Mouse (Mus musculus): ENCODE measurements around the gene Nf1. TPM values are rescaled to one million over a fixed set of nuclear protein-coding genes. Genes with fewer than 3 reads are reported as not detected.
A peak's percentile ranks its signal among the peaks of the same experiment; 100 is the strongest.

Gene Nf1
- polyA plus RNA-seq, 1 experiment from 2014 or later: 4.9 TPM

DNA sequence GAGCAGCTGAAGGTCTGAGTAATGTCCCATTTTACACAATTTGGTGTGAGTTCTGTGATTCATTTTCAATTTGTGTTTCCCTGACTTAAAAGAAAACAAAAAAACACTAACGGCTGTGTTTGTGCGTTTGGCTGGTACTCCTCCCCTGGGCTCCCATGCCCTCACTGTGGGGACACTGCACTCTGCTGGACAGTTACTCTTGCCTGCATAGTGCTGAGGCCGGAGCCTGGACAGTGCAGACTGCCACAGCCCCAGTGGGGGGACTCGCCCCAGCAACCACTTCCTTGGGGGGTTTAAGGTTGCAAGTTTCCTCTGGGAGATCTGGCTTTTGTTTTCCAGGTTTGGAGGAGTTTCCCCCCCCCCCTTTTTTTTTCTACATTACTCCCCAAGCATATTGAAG lies 241.2 kb downstream of the Nf1 start:
- 60% methylated on average over 4 of the region's 4 CpGs for WGBS
- H3K9me3 ChIP-seq (ENCODE audit: control insufficient read depth, low read length): no peaks in the 10 kb centered on the region
- DNase-seq (ENCODE audit: low spot score) (no peak), ATAC-seq (replicated peaks; ENCODE audit: low FRiP score) (no peak)
- no peak overlapping the region for H3K4me2 ChIP-seq
- no peak overlapping the region for H3K9ac ChIP-seq (ENCODE audit: low read depth, low read length)
- H3K4me1 ChIP-seq (replicated peaks; ENCODE audit: control insufficient read depth, insufficient read depth, low read length): no peaks in the 10 kb centered on the region
- no peak overlapping the region for H3K4me3 ChIP-seq (ENCODE audit: low read depth, low read length)
- no peaks in the 10 kb centered on the region for H3K27me3 ChIP-seq (replicated peaks; ENCODE audit: control insufficient read depth, insufficient read depth, low read length)
- no peaks in the 10 kb centered on the region for H3K36me3 ChIP-seq (ENCODE audit: control insufficient read depth, insufficient read depth, low read length)
- H3K27ac ChIP-seq (ENCODE audit: low read depth, low read length): no peak overlapping the region

- DNase-seq (ENCODE audit: low spot score) (no peak), ATAC-seq (replicated peaks; ENCODE audit: low FRiP score) (no peak)
- no peaks in the 10 kb centered on the region for H3K36me3 ChIP-seq (ENCODE audit: control insufficient read depth, insufficient read depth, low read length)
- H3K4me2 ChIP-seq: no peak overlapping the region
- no peak overlapping the region for H3K4me3 ChIP-seq (ENCODE audit: low read depth, low read length)
- H3K9ac ChIP-seq (ENCODE audit: low read depth, low read length): no peak overlapping the region
- 81% methylated on average over 6 of the region's 6 CpGs for WGBS
- H3K27ac ChIP-seq (ENCODE audit: low read depth, low read length): no peak overlapping the region
- no peaks in the 10 kb centered on the region for H3K9me3 ChIP-seq (ENCODE audit: control insufficient read depth, low read length)
- H3K4me1 ChIP-seq (replicated peaks; ENCODE audit: control insufficient read depth, insufficient read depth, low read length): no peaks in the 10 kb centered on the region
- H3K27me3 ChIP-seq (replicated peaks; ENCODE audit: control insufficient read depth, insufficient read depth, low read length): no peaks in the 10 kb centered on the region
These were observed 241.8 kb downstream of the Nf1 start for GRCm38 (mm10) chr11:79581257-79581656.

DNA sequence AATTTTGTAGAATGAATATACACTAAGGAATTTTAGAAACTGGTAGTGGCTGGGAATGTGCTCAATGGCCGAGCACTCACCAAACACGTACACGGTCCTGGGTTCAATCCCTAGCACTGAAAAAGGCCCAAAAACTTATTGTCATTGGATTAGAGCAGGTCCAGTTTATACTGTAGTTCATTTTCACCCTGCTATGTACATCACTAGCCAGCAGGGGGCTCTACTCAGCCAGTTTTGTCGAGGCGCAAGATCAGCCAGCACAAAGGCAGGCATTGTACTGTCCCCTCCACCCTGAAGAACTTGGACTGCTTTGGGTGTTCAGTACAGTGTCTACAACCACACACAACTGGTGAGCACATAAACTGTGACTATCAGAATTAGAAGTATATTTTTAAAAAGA lies 244.7 kb downstream of the Nf1 start:
- no peak overlapping the region for H3K9ac ChIP-seq (ENCODE audit: low read depth, low read length)
- H3K27ac ChIP-seq (ENCODE audit: low read depth, low read length): no peak overlapping the region
- no peaks in the 10 kb centered on the region for H3K9me3 ChIP-seq (ENCODE audit: control insufficient read depth, low read length)
- 8% methylated on average over 5 of the region's 5 CpGs for WGBS
- DNase-seq (ENCODE audit: low spot score) (peak; percentile 56), ATAC-seq (replicated peaks; ENCODE audit: low FRiP score) (no peak)
- H3K4me2 ChIP-seq: no peak overlapping the region
- H3K36me3 ChIP-seq (ENCODE audit: control insufficient read depth, insufficient read depth, low read length): no peaks in the 10 kb centered on the region
- H3K4me1 ChIP-seq (replicated peaks; ENCODE audit: control insufficient read depth, insufficient read depth, low read length): no peaks in the 10 kb centered on the region
- H3K27me3 ChIP-seq (replicated peaks; ENCODE audit: control insufficient read depth, insufficient read depth, low read length): peaks cover 11% of the 10 kb centered on the region
- H3K4me3 ChIP-seq (ENCODE audit: low read depth, low read length): no peak overlapping the region

DNA sequence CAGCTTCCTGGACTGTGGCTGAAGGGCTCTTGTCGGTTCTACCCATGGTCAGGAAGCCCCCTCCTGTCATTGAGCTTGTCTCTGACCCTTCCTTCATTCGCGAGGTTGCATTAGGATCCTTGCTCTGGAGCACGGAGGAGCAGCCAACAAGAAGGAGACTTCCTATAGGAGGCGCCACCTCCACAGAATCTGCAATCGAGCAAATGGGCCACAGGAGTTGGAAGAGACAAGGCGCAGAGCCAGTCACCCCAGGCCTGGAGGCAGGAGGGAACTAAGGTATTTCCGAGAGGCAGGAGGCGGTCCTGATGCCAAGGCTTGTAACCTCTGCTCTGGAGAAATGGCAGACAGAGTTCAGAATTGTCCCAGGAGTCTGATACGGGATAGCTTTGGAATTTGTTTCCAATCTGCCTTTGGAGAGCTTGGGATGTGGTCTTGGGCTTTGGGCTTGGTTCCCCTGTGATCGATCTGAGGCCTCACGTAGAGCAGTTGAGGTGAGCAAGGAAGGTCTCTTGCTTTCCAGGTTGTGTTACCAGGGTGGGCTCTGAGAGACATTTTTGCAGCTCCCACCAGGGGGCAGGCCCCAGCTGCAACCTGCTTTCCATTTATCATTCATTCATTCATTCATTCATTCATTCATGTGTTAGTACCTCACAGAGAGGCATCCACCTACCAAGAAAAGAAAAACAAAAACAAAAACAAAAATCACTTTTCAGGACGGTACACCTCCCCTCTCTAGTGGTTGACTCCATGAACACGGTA lies 250.0 kb downstream of the Nf1 start:
- Histone ChIP-seq H3K36me3 (ENCODE audit: control insufficient read depth, insufficient read depth, low read length) (no peaks in the 10 kb centered on the region), H3K4me3 (ENCODE audit: low read depth, low read length) (no peak overlapping the region), H3K9ac (ENCODE audit: low read depth, low read length) (no peak overlapping the region), H3K4me2 (no peak overlapping the region), H3K4me1 (replicated peaks; ENCODE audit: control insufficient read depth, insufficient read depth, low read length) (no peaks in the 10 kb centered on the region), H3K27ac (ENCODE audit: low read depth, low read length) (no peak overlapping the region), H3K9me3 (ENCODE audit: control insufficient read depth, low read length) (no peaks in the 10 kb centered on the region), H3K27me3 (replicated peaks; ENCODE audit: control insufficient read depth, insufficient read depth, low read length) (peaks cover 55% of the 10 kb centered on the region)
- 45% methylated on average over 14 of the region's 14 CpGs for WGBS
- no peak for ATAC-seq (replicated peaks; ENCODE audit: low FRiP score)
- no peak for DNase-seq (ENCODE audit: low spot score)

DNA sequence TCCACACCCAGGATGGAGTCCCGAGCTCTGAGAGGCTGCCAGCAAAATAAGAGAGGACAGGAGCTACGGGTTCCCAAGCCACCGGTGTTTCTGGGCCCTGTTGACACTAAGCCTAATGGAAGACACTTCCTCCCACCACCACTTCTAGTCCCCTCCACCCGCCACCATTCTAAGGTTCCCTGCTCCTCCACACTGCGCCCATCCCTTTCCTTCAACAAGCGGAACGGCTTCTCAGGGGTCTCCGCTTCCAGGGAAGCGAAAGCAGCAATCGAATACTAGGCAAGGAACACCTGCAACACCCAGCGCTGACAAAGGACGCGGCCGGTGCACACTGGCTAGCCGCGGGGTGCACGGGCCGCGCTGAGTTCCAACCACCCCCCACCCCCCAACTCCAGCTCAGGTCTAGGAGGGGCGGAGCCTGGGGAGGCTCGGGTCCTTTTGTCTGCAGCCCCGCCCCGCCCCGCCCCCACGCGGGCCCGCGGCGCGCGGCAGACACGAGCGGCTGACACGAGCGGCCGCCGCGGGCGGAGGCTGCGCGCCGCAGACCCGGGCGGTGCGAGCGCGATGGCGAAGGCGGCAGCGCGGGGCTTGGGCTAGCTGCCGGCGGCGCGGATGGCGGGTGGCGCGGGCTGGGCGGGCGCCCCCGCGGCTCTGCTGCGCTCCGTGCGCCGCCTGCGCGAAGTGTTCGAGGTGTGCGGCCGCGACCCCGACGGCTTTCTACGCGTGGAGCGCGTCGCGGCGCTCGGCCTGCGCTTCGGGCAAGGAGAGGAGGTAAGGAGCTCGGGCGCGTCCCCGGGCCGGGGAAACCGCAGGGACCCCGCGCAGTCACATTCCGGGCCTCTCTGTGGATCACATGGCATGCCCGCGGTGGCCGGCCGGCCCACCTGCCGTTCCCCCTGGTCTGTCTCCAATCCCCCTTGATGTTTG lies 251.4 kb downstream of the Nf1 start, which contains the start of gene Rab11fip4:
Gene Rab11fip4 (plus strand): TSS at position 549 of the 927 bp plus-strand sequence.
- Histone ChIP-seq H3K4me2 (peak within 1 kb of the TSS; percentile 79), H3K4me1 (replicated peaks; ENCODE audit: control insufficient read depth, insufficient read depth, low read length) (no peaks in the 10 kb centered on the region), H3K36me3 (ENCODE audit: control insufficient read depth, insufficient read depth, low read length) (no peaks in the 10 kb centered on the region), H3K27ac (ENCODE audit: low read depth, low read length) (no peak within 1 kb of the TSS), H3K4me3 (ENCODE audit: low read depth, low read length) (peak within 1 kb of the TSS; percentile 57), H3K9ac (ENCODE audit: low read depth, low read length) (no peak within 1 kb of the TSS), H3K9me3 (ENCODE audit: control insufficient read depth, low read length) (no peaks in the 10 kb centered on the region), H3K27me3 (replicated peaks; ENCODE audit: control insufficient read depth, insufficient read depth, low read length) (peaks cover 55% of the 10 kb centered on the region)
- WGBS: 2% methylated on average over 72 of the region's 98 CpGs
- ATAC-seq (replicated peaks; ENCODE audit: low FRiP score): no peak
- DNase-seq (ENCODE audit: low spot score): no peak

DNA sequence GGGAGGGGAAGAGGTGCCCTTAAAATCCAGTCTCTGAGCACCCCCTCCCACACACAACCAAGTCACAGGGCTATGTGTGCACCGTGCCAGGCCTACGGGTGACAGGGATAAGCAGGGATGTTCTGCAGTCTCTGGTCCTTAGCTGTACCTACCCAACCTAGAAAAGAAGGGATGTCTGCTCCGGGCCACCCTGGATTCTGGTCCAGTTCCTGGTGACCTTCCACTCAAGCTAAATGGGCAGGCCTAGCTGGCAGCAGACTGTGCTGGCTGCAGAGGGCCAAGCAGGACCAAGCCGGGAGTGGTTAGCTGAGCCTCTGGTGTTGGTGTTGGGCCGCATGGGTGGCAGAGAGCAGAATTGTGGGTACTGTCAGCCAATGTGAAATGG lies 252.1 kb downstream of the Nf1 start:
- no peak for ATAC-seq (replicated peaks; ENCODE audit: low FRiP score)
- Histone ChIP-seq H3K4me1 (replicated peaks; ENCODE audit: control insufficient read depth, insufficient read depth, low read length) (no peaks in the 10 kb centered on the region), H3K9me3 (ENCODE audit: control insufficient read depth, low read length) (no peaks in the 10 kb centered on the region), H3K4me2 (peak overlapping the region; percentile 79), H3K4me3 (ENCODE audit: low read depth, low read length) (peak overlapping the region; percentile 57), H3K27me3 (replicated peaks; ENCODE audit: control insufficient read depth, insufficient read depth, low read length) (peaks cover 55% of the 10 kb centered on the region), H3K36me3 (ENCODE audit: control insufficient read depth, insufficient read depth, low read length) (no peaks in the 10 kb centered on the region), H3K9ac (ENCODE audit: low read depth, low read length) (no peak overlapping the region), H3K27ac (ENCODE audit: low read depth, low read length) (no peak overlapping the region)
- no peak for DNase-seq (ENCODE audit: low spot score)
- 37% methylated on average over 5 of the region's 5 CpGs for WGBS

DNA sequence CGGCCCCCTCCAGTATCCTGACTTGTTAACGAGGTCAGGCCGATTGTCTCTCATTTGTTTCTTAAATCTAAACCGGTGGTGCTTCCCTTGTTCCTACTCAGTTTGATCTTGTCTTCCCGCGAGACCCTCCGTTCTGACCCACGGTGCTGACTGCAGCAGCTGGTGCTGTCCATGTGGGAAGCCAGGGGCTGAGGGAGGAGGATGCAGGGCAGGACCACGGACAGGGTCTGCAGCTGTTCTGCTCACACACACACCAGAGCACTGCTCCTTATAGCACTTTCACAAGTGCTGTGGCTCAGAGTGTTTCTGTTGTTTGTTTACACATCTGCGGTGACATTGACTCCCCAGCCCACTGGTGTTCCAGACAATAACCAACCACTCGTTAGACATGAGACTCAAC lies 254.0 kb downstream of the Nf1 start:
- no peaks in the 10 kb centered on the region for H3K4me1 ChIP-seq (replicated peaks; ENCODE audit: control insufficient read depth, insufficient read depth, low read length)
- H3K9me3 ChIP-seq (ENCODE audit: control insufficient read depth, low read length): no peaks in the 10 kb centered on the region
- no peak overlapping the region for H3K9ac ChIP-seq (ENCODE audit: low read depth, low read length)
- peaks cover 51% of the 10 kb centered on the region for H3K27me3 ChIP-seq (replicated peaks; ENCODE audit: control insufficient read depth, insufficient read depth, low read length)
- no peaks in the 10 kb centered on the region for H3K36me3 ChIP-seq (ENCODE audit: control insufficient read depth, insufficient read depth, low read length)
- DNase-seq (ENCODE audit: low spot score) (peak; percentile 57), ATAC-seq (replicated peaks; ENCODE audit: low FRiP score) (no peak)
- no peak overlapping the region for H3K27ac ChIP-seq (ENCODE audit: low read depth, low read length)
- WGBS: 33% methylated on average over 11 of the region's 11 CpGs
- H3K4me3 ChIP-seq (ENCODE audit: low read depth, low read length): no peak overlapping the region
- H3K4me2 ChIP-seq: no peak overlapping the region

DNA sequence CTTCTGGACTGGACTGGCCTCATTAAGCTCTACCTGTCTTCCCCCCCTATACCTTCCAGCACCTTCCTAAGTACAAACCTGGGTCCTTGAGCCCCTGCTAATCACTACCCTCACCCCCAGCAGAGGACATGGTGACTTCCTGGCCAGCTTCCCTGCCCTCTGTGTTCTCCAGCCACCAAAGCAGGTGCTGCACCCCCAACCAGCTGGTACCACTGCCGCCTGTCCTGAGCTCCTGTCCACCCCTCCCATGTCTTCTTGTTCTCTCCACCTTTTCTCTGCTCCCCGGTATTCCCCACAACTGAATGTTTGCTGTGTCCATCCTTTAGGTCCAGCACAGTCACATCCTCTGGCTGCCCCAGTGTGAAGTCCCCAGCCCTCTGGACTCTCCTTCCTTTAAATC lies 271.0 kb downstream of the Nf1 start:
- Histone ChIP-seq H3K36me3 (ENCODE audit: control insufficient read depth, insufficient read depth, low read length) (no peaks in the 10 kb centered on the region), H3K4me1 (replicated peaks; ENCODE audit: control insufficient read depth, insufficient read depth, low read length) (no peaks in the 10 kb centered on the region; the same call in 1 of the 2 replicates), H3K27ac (ENCODE audit: low read depth, low read length) (no peak overlapping the region), H3K9ac (ENCODE audit: low read depth, low read length) (no peak overlapping the region), H3K4me2 (no peak overlapping the region), H3K9me3 (ENCODE audit: control insufficient read depth, low read length) (no peaks in the 10 kb centered on the region), H3K4me3 (ENCODE audit: low read depth, low read length) (no peak overlapping the region), H3K27me3 (replicated peaks; ENCODE audit: control insufficient read depth, insufficient read depth, low read length) (peaks cover 2% of the 10 kb centered on the region)
- 55% methylated on average over 2 of the region's 2 CpGs for WGBS
- ATAC-seq (replicated peaks; ENCODE audit: low FRiP score) (no peak), DNase-seq (ENCODE audit: low spot score) (no peak)
